Mouse (Mus musculus) kidney, postnatal 36 days (tissue): ENCODE results near the gene Nptxr.
"Not testable (repeated sequence)": the region's sequence is repeated elsewhere in the genome, so short reads cannot be mapped to it uniquely, and the experiment has no call there.

Source experiments
- DNase-seq, 2 experiments: peaks; one replicate each; pipeline ENCODE4 v3.0.0; 2021 to 2022; ENCODE audit warnings: mixed read lengths in 2 of 2

Nptxr gene

GRCm38 (mm10) chr15:79822265-79823199 is 18.0 kb upstream of the Nptxr start:
- DNase-seq, result no peak

- no peak for DNase-seq
Measured at GRCm38 (mm10) chr15:79818325-79818724, 13.8 kb upstream of the Nptxr start.

- no peak for DNase-seq
Measured at GRCm38 (mm10) chr15:79813666-79814258, 9.2 kb upstream of the Nptxr start.

GRCm38 (mm10) chr15:79812840-79813239 is 8.3 kb upstream of the Nptxr start:
- not testable (repeated sequence) for DNase-seq

- DNase-seq, result no peak
Measured at GRCm38 (mm10) chr15:79810997-79811396, 6.4 kb upstream of the Nptxr start.

- DNase-seq, result no peak
Measured at GRCm38 (mm10) chr15:79810061-79810460, 5.5 kb upstream of the Nptxr start.

- no peak for DNase-seq
Measured at GRCm38 (mm10) chr15:79808658-79809057, 4.1 kb upstream of the Nptxr start.

- peak in 1 of 2 experiments; percentile 76 for DNase-seq
Measured at GRCm38 (mm10) chr15:79808114-79808513, 3.5 kb upstream of the Nptxr start.

- no peak for DNase-seq
Measured at GRCm38 (mm10) chr15:79807050-79807449, 2.5 kb upstream of the Nptxr start.

GRCm38 (mm10) chr15:79805246-79805645 is 680 bp upstream of the Nptxr start:
- DNase-seq, result no peak

- DNase-seq, result peak in 1 of 2 experiments; percentile 40
Measured at GRCm38 (mm10) chr15:79803533-79804351, 824 bp downstream of the Nptxr start.

GRCm38 (mm10) chr15:79802304-79802703 is 2.3 kb downstream of the Nptxr start:
- DNase-seq, result no peak

- DNase-seq, result no peak
Measured at GRCm38 (mm10) chr15:79801646-79802045, 2.9 kb downstream of the Nptxr start.

GRCm38 (mm10) chr15:79800701-79801100 is 3.9 kb downstream of the Nptxr start:
- DNase-seq, result no peak

GRCm38 (mm10) chr15:79798591-79798990 is 6.0 kb downstream of the Nptxr start:
- DNase-seq, result no peak

- no peak for DNase-seq
Measured at GRCm38 (mm10) chr15:79797680-79798079, 6.9 kb downstream of the Nptxr start.

GRCm38 (mm10) chr15:79797096-79797495 is 7.5 kb downstream of the Nptxr start:
- DNase-seq, result no peak

- DNase-seq, result no peak
Measured at GRCm38 (mm10) chr15:79796256-79796655, 8.3 kb downstream of the Nptxr start.

GRCm38 (mm10) chr15:79794173-79794572 is 10.4 kb downstream of the Nptxr start:
- no peak for DNase-seq

GRCm38 (mm10) chr15:79793076-79793475 is 11.5 kb downstream of the Nptxr start:
- DNase-seq, result no peak

- no peak for DNase-seq
Measured at GRCm38 (mm10) chr15:79792455-79792854, 12.1 kb downstream of the Nptxr start.

- DNase-seq, result peak; percentile 46 to 84
Measured at GRCm38 (mm10) chr15:79791502-79791901, 13.1 kb downstream of the Nptxr start.

- DNase-seq, result no peak
Measured at GRCm38 (mm10) chr15:79790905-79791304, 13.7 kb downstream of the Nptxr start.
